11 mouse cellular contexts compared by ENCODE assay signal in the genomic region with DNA sequence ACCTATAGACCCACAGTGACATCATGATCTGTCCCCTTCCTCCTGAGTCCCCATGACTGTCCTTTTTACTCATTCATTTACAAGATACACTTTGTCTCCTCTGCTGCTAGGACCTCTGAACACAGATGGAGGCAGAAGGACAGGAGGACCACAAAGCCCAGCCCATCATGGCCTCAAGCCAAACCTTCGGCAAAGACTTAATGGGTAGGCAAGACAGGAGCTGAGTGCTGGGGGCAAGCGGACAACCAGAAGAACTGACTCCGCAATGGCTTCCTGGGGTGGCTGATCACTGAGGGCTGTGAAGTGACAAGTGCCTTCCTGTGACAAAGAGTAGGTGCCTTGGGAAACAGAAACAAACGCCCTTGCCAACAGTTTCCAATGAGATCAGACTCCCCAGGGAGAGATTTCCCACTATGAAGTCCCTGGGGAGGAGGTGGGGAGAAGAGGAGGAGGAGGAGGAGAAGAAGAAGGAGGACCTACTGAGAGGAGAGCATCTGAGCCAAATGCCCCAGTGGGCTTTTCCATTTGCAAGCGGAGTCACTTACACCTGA.
DNase-seq lines count a peak whose midpoint lies in the region; ATAC-seq and TF ChIP-seq lines count a peak whose summit lies in the region.
"Had no signal": no experiment of that assay in that cellular context is flagged by ENCODE, and none has a peak within 500 bp of the region (broad histone marks: within the 10 kb centered on the region; RNA-seq: fewer than 3 reads in every experiment).

No protein-coding gene starts in this region.

- no peak overlapping the region for H3K27ac ChIP-seq in lung, embryonic 14.5 days (ENCODE audit: low read depth)
- H3K27ac ChIP-seq in intestine, embryonic 15.5 days = no peak overlapping the region

- DNase-seq in cerebellum, postnatal 10 days = peak; percentile 59 to 69
- no peak for DNase-seq in cerebellum, adult 9-10 months
- peak; percentile 51 for DNase-seq in lung, embryonic 14.5 days
- DNase-seq in lung, adult 2 months = no peak
- DNase-seq in kidney, postnatal 36 days = peak; percentile 49 to 70
- DNase-seq in B cell, adult 2 months = no peak
- no peak for DNase-seq in natural killer cell, adult 2 months (ENCODE audit: low spot score in 2 of 2)
- DNase-seq: forebrain, postnatal 0 days; layer of hippocampus, postnatal 36 days had no signal

- no peak for TF ChIP-seq POLR2A in lung, adult 2 months (IDR thresholded peaks at IDR 0.05; ENCODE audit: borderline replicate concordance, extremely low read depth, low read depth, low read length)

- no peaks in the 10 kb centered on the region for H3K9me3 ChIP-seq in lung, embryonic 14.5 days (ENCODE audit: low read depth, low read length)
- no peaks in the 10 kb centered on the region for H3K9me3 ChIP-seq in intestine, embryonic 15.5 days

- TF ChIP-seq CTCF in lung, embryonic 14.5 days (IDR thresholded peaks at IDR 0.05; ENCODE audit: low read depth) = no peak
- TF ChIP-seq CTCF in lung, adult 2 months (IDR thresholded peaks at IDR 0.05; ENCODE audit: insufficient read depth, low read length) = no peak

- WGBS in lung, embryonic 14.5 days = 42% methylated on average over 5 of the region's 5 CpGs
- 29% methylated on average over 5 of the region's 5 CpGs for WGBS in lung, adult 2 months
- WGBS in intestine, embryonic 15.5 days = 69% methylated on average over 5 of the region's 5 CpGs

- H3K9ac ChIP-seq in lung, embryonic 14.5 days = no peak overlapping the region
- H3K9ac ChIP-seq in intestine, embryonic 15.5 days = no peak overlapping the region
- H3K9ac ChIP-seq: forebrain, postnatal 0 days had no signal

- H3K27me3 ChIP-seq in lung, embryonic 14.5 days (ENCODE audit: insufficient read depth, low read length) = no peaks in the 10 kb centered on the region
- no peaks in the 10 kb centered on the region for H3K27me3 ChIP-seq in intestine, embryonic 15.5 days (replicated peaks)

- peaks cover 5% of the 10 kb centered on the region; the same call in 1 of the 2 replicates for H3K36me3 ChIP-seq in lung, embryonic 14.5 days (ENCODE audit: insufficient read depth)
- H3K36me3 ChIP-seq in intestine, embryonic 15.5 days = no peaks in the 10 kb centered on the region

- H3K4me2 ChIP-seq in lung, embryonic 14.5 days = no peak overlapping the region
- H3K4me2 ChIP-seq in intestine, embryonic 15.5 days (replicated peaks) = no peak overlapping the region
- H3K4me2 ChIP-seq: liver, embryonic 11.5 days had no signal

- peaks cover 49% of the 10 kb centered on the region for H3K4me1 ChIP-seq in lung, embryonic 14.5 days (ENCODE audit: insufficient read depth)
- H3K4me1 ChIP-seq in lung, adult 2 months (ENCODE audit: control insufficient read depth, insufficient read depth, low read length) = peaks cover 8% of the 10 kb centered on the region
- H3K4me1 ChIP-seq in intestine, embryonic 15.5 days (replicated peaks) = peaks cover 41% of the 10 kb centered on the region

- ATAC-seq in lung, embryonic 14.5 days (ENCODE audit: insufficient read depth) = no peak
- no peak for ATAC-seq in intestine, embryonic 15.5 days
- ATAC-seq: forebrain, postnatal 0 days had no signal

- no peak overlapping the region for H3K4me3 ChIP-seq in lung, embryonic 14.5 days (ENCODE audit: low read depth, low read length)
- H3K4me3 ChIP-seq in lung, adult 2 months (replicated peaks; ENCODE audit: extremely low read depth, low read depth, low read length) = no peak overlapping the region
- H3K4me3 ChIP-seq in intestine, embryonic 15.5 days (replicated peaks) = no peak overlapping the region

Comparison
In these comparisons a context has a peak if more than half of its experiments do, and no peak if none do; other contexts are left out.
1. DNase-seq: peak in cerebellum, postnatal 10 days (2 of 2), lung, embryonic 14.5 days (single experiment) and kidney, postnatal 36 days (2 of 2); none in cerebellum, adult 9-10 months (single experiment), lung, adult 2 months (single experiment), B cell, adult 2 months (0 of 2) and natural killer cell, adult 2 months (0 of 2).